Mouse (Mus musculus) spleen, adult 18-20 months (tissue): ENCODE results near the gene Ifna6.

Source experiments
- DNase-seq, 2 experiments: peaks; one replicate each; pipeline ENCODE4 v3.0.0; 2022; ENCODE audit warnings: mixed read lengths in 2 of 2

Gene Ifna6

GRCm38 (mm10) chr4:88849698-88850097 is 22.5 kb downstream of the Ifna6 start, which contains the start of gene Ifna1:
Ifna1 (plus strand) TSS chr4:88850087.
- DNase-seq = no peak

- DNase-seq = no peak
Measured at GRCm38 (mm10) chr4:88851026-88851763, 24.0 kb downstream of the Ifna6 start.

GRCm38 (mm10) chr4:88859214-88859613 is 32.0 kb downstream of the Ifna6 start:
- DNase-seq = no peak

GRCm38 (mm10) chr4:88863309-88863708 is 36.1 kb downstream of the Ifna6 start:
- DNase-seq = no peak

GRCm38 (mm10) chr4:88864599-88864998 is 37.4 kb downstream of the Ifna6 start:
- DNase-seq = peak; percentile 38 to 47

GRCm38 (mm10) chr4:88865011-88865569 is 37.9 kb downstream of the Ifna6 start:
- DNase-seq = peak in 1 of 2 experiments; percentile 16

- DNase-seq = peak; percentile 62 to 83
Measured at GRCm38 (mm10) chr4:88867366-88867925, 40.2 kb downstream of the Ifna6 start.

- DNase-seq = peak; percentile 22 to 43
Measured at GRCm38 (mm10) chr4:88867926-88868911, 41.0 kb downstream of the Ifna6 start.

GRCm38 (mm10) chr4:88872691-88873090 is 45.5 kb downstream of the Ifna6 start:
- no peak for DNase-seq

GRCm38 (mm10) chr4:88875435-88876095 is 48.3 kb downstream of the Ifna6 start:
- no peak for DNase-seq

GRCm38 (mm10) chr4:88876520-88876919 is 49.3 kb downstream of the Ifna6 start:
- DNase-seq = no peak
